Mouse (Mus musculus): Measurements from ENCODE around the gene Hcn1. TPM values are rescaled to one million over a fixed set of nuclear protein-coding genes. Genes with fewer than 3 reads are reported as not detected.
A peak's percentile ranks its signal among the peaks of the same experiment; 100 is the strongest.

Hcn1 gene
- total RNA-seq, 2 experiments from 2014 or later, result not detected

DNA sequence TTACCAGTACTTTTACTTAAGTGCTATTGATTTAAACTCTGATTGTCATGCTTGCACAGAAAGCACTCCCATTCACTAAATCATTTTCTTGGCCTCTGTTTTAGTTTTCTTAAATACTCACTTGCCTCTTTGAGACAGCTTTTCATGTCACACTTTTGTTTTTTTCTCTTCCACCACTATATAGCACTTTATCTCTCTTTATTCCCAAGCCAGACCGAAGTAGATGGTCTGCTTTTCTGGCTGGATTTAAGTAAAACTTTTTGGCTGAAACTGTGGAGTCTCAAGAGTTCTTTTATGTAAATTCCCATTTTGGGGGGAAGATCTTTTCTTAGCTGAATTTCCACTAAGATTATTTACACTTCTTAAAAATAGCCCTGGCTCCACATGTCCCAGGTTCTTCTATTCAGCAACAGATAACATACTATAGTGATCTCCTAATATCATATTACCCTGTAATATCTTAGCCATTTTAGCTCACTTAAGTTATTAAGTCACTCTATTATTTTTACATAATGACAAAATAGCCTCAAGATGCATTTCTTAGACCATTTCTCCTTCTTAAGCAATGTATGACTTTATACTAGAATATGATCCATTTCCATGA is 92.7 kb downstream of the Hcn1 start:
- ATAC-seq (ENCODE audit: poor library complexity, severe bottlenecking), result no peak

GRCm38 (mm10) chr13:117705573-117705972 is 103.5 kb downstream of the Hcn1 start:
- no peak for ATAC-seq (ENCODE audit: poor library complexity, severe bottlenecking)

DNA sequence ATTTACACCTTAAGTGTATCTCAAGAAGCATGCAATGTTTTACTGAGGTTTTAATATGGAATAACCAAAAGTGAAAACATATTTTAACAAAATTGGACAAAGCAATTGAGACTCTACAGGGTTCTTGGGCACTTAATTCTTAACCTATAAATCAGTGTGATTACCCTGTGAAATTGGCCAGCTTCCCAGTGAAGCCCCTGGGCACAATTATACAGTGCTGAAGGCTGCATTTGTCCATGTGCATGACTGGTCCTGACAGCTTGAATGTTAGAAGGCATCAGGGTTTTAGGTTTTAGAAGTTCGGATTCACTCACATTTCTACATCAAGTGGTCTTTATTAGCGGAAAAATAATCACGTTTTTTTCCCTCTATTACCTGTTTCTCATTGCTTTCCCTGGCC is 103.9 kb downstream of the Hcn1 start:
- ATAC-seq (ENCODE audit: poor library complexity, severe bottlenecking), result no peak

GRCm38 (mm10) chr13:117706496-117706895 is 104.4 kb downstream of the Hcn1 start:
- ATAC-seq (ENCODE audit: poor library complexity, severe bottlenecking), result no peak

DNA sequence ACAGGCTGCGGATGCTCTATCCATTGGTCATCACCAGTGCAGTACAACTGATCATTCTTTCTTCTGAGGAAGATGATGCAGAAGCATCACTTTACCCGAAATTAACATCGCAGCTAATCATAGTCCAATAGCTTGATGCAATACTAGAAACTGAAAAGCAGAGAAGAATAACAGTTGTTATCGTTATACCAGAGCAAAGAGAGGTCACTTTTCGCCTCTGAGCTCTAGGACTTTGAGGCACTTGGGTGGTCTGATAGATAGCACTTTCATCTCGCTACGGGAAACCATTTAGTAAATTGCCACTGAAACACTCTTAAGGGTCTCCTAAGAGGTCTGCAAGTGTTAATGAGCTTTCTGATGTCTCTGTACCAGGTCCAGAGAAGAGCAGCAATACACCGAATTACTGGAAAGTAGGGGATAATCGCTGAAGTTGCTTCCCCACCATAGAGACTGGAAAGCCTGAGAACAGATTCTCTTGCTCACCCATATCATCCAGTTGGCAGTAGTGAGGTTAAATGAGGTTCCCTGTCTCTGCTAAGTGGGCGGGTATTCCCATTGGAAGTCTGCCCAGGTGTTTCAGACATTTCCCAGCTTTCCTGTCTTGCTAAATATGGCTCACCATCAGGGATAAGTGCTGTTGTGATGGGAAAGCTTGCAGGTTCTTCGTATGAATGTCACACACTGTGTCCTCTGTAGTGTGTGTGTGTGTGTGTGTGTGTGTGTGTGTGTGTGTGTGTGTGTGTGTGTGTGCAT is 105.0 kb downstream of the Hcn1 start:
- 0 out of 2 replicates have a peak, but pooled peaks have one; percentile 7 for ATAC-seq (ENCODE audit: poor library complexity, severe bottlenecking)

- no peak for ATAC-seq (ENCODE audit: poor library complexity, severe bottlenecking)
Measured at GRCm38 (mm10) chr13:117710811-117711210, 108.7 kb downstream of the Hcn1 start.

DNA sequence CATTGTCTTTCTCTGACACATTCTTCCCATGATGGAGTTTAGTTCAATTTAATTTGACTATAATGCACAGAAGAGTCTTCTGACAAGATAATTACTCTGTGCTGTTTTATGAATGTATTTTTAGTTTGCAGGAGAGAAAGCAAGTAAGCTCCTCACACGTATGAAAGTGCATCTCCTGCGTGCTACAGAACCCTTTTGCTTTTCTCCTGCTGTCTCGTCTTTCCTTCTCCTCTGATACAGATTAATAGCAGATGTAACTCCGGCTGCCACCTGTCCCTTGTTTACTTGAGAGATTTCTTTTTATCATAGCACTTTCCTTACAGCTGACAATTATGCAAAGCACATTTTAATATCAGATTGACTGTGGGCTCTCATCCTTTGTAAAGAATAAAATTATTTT is 120.0 kb downstream of the Hcn1 start:
- ATAC-seq (ENCODE audit: poor library complexity, severe bottlenecking), result no peak

GRCm38 (mm10) chr13:117724083-117724482 is 122.0 kb downstream of the Hcn1 start:
- no peak for ATAC-seq (ENCODE audit: poor library complexity, severe bottlenecking)

GRCm38 (mm10) chr13:117728393-117728792 is 126.3 kb downstream of the Hcn1 start:
- no peak for ATAC-seq (ENCODE audit: poor library complexity, severe bottlenecking)

GRCm38 (mm10) chr13:117732738-117733137 is 130.6 kb downstream of the Hcn1 start:
- ATAC-seq (ENCODE audit: poor library complexity, severe bottlenecking), result no peak

GRCm38 (mm10) chr13:117744451-117744850 is 142.3 kb downstream of the Hcn1 start:
- no peak for ATAC-seq (ENCODE audit: poor library complexity, severe bottlenecking)

DNA sequence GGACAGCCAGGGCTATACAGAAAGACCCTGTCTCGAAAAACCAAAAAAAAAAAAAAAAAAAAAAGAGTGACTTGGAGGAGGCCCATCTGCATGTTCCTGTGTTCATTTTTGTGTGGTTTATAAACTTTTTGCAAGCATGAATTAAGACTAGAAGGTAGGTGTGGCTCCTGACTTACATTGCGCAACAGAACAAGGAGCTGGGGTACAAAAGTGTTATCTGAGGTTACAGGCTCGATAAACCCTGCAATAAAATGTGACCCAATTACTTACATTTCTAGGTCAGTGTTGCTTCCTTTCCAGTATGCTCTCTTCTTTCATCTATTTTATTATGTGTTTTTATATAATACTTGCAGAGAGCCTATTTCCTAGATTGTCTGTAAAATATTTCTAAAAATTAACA is 143.1 kb downstream of the Hcn1 start:
- ATAC-seq (ENCODE audit: poor library complexity, severe bottlenecking), result peak; percentile 54; the same call in 1 of the 2 replicates

- ATAC-seq (ENCODE audit: poor library complexity, severe bottlenecking), result no peak
Measured at GRCm38 (mm10) chr13:117765487-117765886, 163.4 kb downstream of the Hcn1 start.

- no peak for ATAC-seq (ENCODE audit: poor library complexity, severe bottlenecking)
Measured at GRCm38 (mm10) chr13:117785376-117785775, 183.3 kb downstream of the Hcn1 start.

- no peak for ATAC-seq (ENCODE audit: poor library complexity, severe bottlenecking)
Measured at GRCm38 (mm10) chr13:117792861-117793260, 190.7 kb downstream of the Hcn1 start.

GRCm38 (mm10) chr13:117801061-117801460 is 198.9 kb downstream of the Hcn1 start:
- ATAC-seq (ENCODE audit: poor library complexity, severe bottlenecking), result no peak

DNA sequence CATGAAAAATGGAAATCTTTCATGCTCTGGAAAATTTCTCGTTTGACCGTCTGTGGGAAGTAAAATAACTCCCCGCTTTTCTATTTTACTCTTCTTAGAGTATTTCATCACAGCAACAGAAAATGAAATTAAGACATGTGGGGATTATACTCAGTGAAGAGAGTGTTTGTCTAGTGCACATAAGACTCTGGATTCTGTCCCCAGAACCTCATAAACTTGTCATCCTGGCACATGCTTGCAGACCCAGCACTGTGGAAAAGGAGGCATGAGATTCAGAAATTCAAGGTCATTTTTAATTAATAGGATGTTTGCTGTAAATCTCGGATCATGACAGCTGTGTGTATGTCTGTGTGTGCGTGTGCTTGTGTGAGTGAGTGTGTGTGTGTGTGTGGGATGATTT is 225.5 kb downstream of the Hcn1 start:
- no peak for ATAC-seq (ENCODE audit: poor library complexity, severe bottlenecking)

DNA sequence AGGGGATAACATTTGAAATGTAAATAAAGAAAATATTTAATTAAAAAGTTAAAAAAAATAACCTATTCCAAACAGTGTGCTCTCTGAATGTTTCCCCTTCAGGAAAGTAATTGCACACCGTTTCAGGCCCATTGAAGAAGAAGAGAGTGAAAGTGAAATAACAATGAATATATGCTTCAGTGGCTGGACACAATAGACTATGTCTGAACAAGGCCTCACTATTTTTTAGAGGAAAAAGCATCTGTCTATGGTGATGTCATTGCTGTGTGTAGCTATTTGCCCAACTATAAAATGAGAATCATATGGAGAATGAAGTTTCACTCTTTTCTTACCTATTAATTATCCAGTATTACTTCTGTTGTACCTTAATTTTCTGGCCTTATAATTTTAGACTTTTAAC is 234.5 kb downstream of the Hcn1 start:
- no peak for ATAC-seq (ENCODE audit: poor library complexity, severe bottlenecking)

DNA sequence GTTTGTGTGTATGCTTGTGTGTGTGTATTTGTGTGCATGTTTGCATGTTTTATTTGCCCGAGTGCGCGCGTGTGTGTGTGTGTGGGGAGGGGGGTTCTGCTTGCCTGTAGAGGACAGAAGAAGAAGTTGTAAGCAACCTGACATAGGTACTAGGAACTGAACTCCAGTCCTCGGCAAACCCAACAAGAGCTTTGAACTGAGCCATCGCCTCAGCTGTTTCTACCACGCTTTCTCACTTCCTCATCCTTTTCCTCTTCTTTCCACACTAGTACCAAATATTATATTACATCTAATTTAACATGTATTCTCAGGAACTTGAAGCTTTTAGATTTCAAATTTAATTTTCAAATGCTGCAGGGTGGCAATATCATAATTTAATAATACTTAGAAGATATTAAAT is 236.1 kb downstream of the Hcn1 start:
- ATAC-seq (ENCODE audit: poor library complexity, severe bottlenecking), result peak; percentile 56

- 0 out of 2 replicates have a peak, but pooled peaks have one; percentile 11 for ATAC-seq (ENCODE audit: poor library complexity, severe bottlenecking)
Measured at GRCm38 (mm10) chr13:117842366-117842765, 240.2 kb downstream of the Hcn1 start.

GRCm38 (mm10) chr13:117847290-117847689 is 245.2 kb downstream of the Hcn1 start:
- 0 out of 2 replicates have a peak, but pooled peaks have one; percentile 40 for ATAC-seq (ENCODE audit: poor library complexity, severe bottlenecking)

- peak; percentile 49 for ATAC-seq (ENCODE audit: poor library complexity, severe bottlenecking)
Measured at GRCm38 (mm10) chr13:117848757-117849156, 246.6 kb downstream of the Hcn1 start.
